Mouse (Mus musculus) gonadal fat pad, adult 2 months (tissue): Measurements from ENCODE around the gene Banp. TPM values are rescaled to one million over a fixed set of nuclear protein-coding genes. Genes with fewer than 3 reads are reported as not detected.

ENCODE experiments used
- DNase-seq: peaks from one replicate; pipeline ENCODE4 v3.0.0-alpha.2; 2012; ENCODE audit warnings: low read depth
- polyA plus RNA-seq: library from polyadenylated mRNA; depleted of rRNA; stranded (reverse); fragments of >200 nt; gene quantifications from 2 replicates; pipeline ENCODE4 v1.2.3, GENCODE M21; 2012; rRNA removed

Gene Banp
- polyA plus RNA-seq, 1 experiment = 33.9 TPM

- DNase-seq = no peak
Observed at GRCm38 (mm10) chr8:122058951-122059350, 109.4 kb downstream of the Banp start.

DNA sequence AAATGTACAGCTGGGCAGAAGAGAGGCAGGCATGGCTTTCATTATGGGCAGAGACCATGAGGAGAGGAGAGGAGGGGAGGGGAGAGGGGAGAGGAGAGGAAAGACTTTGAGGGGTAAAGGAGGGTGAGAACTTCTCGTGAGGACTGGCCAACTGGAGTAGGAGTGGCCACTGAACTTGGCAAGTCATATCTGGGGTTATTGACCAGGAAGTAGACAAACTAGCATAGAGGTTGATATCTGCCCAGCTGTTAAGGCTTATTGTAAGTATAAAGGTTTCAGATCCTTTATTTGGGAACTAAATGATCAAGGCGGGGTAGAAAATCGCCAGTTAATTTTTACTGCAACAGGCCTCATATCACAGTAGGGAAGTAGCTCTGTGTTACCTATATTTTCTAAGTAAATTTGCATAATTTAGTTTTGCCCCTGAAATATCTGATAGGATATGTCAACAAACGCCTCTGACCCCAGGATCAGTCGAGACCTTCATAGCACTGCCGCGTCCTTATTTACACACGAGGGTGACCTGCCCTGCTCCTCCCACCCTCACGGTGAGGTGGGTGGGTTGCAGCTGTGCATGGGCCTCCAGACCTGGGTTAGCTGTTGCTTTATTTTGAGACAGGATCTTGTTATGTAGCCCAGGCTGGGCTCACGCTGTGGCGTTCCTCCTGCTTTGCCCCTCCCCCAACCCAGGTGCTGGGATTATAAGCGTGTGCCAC is 113.1 kb downstream of the Banp start:
- DNase-seq = no peak

- no peak for DNase-seq
Observed at GRCm38 (mm10) chr8:122064353-122064752, 114.8 kb downstream of the Banp start.

- no peak for DNase-seq
Observed at GRCm38 (mm10) chr8:122067783-122068505, 118.4 kb downstream of the Banp start.

DNA sequence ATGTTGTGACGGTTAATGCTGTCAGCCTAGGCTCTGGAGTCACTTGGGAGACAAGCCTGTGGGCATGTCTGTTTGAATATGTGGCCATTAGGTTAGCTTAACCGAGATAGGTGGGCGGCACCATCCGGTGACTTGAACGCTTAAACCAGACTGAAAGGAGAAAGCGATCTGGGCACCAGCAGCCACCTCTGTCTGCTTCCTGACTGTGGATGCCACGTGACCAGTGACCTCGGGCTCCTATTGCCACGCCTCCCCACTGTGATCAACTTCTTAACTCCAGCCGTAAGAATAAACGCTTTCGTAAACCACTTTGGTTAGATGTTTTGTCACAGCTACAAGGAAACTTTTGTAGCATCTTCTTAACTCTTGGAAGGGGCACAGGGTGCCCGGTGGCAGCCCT is 119.1 kb downstream of the Banp start:
- DNase-seq = no peak

DNA sequence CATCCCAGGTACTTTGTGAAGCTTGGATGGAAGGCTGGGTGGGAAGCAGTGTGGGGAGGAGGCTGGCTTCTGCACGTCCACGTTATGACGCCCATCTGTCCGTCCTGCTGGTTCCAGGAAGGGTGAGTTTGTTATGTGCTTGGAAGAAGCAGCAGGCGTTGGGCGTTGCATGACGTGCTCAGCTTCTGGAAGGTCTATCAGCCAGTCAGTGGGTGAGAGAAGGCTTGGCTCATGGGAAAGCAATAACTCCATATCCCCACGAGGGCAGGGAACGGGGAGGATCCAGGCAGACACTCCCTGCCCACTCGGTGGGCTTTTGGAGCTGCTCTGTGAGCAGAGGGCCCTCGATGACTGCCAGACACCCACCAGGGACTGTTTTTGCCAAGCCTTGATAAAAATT is 119.7 kb downstream of the Banp start:
- no peak for DNase-seq

DNA sequence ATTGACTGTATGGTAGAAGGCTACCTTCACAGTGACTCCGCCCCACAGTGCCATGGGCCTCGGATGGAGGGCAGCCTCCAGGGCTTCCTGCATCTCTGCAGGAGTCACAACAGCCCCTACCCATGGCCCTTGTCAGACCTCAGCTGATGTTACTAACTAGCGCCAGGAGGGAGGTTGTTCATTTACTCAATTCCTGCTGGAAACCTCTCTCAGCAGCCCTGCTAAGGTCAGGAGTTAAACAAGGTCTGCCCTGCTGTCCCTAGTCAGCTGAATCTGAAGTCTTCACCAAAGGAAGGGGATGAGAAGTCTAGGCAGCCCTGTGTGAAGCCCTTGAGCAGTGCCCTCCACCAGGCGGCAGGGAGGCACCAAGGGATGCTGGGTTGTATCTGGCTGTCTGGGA is 121.6 kb downstream of the Banp start:
- no peak for DNase-seq

- no peak for DNase-seq
Observed at GRCm38 (mm10) chr8:122073964-122074363, 124.4 kb downstream of the Banp start.

GRCm38 (mm10) chr8:122074442-122074841 is 124.9 kb downstream of the Banp start:
- DNase-seq = no peak

- no peak for DNase-seq
Observed at GRCm38 (mm10) chr8:122074977-122075376, 125.4 kb downstream of the Banp start.

GRCm38 (mm10) chr8:122076183-122076842 is 126.8 kb downstream of the Banp start:
- no peak for DNase-seq

DNA sequence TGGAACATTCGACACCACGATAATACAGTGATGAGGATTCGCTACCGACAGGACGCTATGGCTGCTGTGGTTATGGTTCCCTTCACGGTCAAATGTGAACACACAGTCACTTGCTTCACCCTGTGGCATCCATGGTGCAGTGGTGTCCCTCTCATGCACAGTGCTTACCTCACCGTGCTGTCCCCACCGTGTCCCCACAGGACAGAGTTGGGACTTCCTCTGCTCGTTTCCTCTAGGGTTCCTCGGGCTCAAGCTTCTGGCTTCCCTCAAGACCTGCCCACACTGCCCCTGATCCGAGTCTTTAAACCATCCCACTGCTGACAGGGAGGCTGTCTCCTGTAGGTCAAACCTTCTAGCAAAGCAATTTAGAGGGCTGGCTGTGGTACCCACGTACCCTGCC is 128.8 kb downstream of the Banp start:
- no peak for DNase-seq

Other genes starting within 250 kb of the Banp start
- gene Jph3, start 220.1 kb upstream of the Banp start, polyA plus RNA-seq = 0.06 and 0.08 TPM in 2 replicates
- gene Klhdc4, start 120.2 kb upstream of the Banp start, polyA plus RNA-seq = 16.5 and 22.0 TPM in 2 replicates
- 438 and 659 TPM in 2 replicates for gene Slc7a5, start 42.1 kb upstream of the Banp start, polyA plus RNA-seq
- 0.09 TPM in 1 of 2 replicates, not detected in the other for gene Car5a, start 4.8 kb upstream of the Banp start, polyA plus RNA-seq